Mouse (Mus musculus): ENCODE results near the gene Lmcd1. TPM values are rescaled to one million over a fixed set of nuclear protein-coding genes. Genes with fewer than 3 reads are reported as not detected.

Gene Lmcd1
- total and polyA plus RNA-seq, 3 experiments: 0.64 to 4.8 (median 2.3) TPM

- no peak for DNase-seq (ENCODE audit: extremely low read depth)
- Histone ChIP-seq H3K9ac (ENCODE audit: insufficient read depth, low read depth) (no peak overlapping the region), H3K4me3 (replicated peaks in 1 of 3; ENCODE audit: low read depth in 2 of 3, low read length in 2 of 3, poor library complexity in 1 of 3) (no peak overlapping the region), H3K4me1 (ENCODE audit: control insufficient read depth in 1 of 2, insufficient read depth in 2 of 2) (no peaks in the 10 kb centered on the region), H3K79me2 (replicated peaks; ENCODE audit: control insufficient read depth, extremely low read depth, insufficient read depth, poor library complexity, severe bottlenecking) (no peaks in the 10 kb centered on the region), H3K9me3 (replicated peaks; ENCODE audit: low read length) (no peaks in the 10 kb centered on the region), H3K36me3 (replicated peaks in 1 of 2; ENCODE audit: control insufficient read depth in 1 of 2, insufficient read depth in 1 of 2, low read length in 1 of 2) (no peaks in the 10 kb centered on the region), H3K4me2 (ENCODE audit: insufficient read depth, low read depth, poor library complexity, severe bottlenecking) (no peak overlapping the region), H3K27ac (ENCODE audit: insufficient read depth, low read depth) (no peak overlapping the region), H3K27me3 (replicated peaks) (no peaks in the 10 kb centered on the region)
- in situ Hi-C loops (cut with MboI; ENCODE audit: low pct_ligation_motif_present, low pct_unique_long_range_greater_than_20kb, low sequenced_read_pairs) (no loop called here), dilution Hi-C loops (cut with MboI; ENCODE audit: extremely low pct_ligation_motif_present, extremely low pct_unique_long_range_greater_than_20kb, low sequenced_read_pairs) (no loop called here)
- no peak for TF ChIP-seq USF2 (conservative IDR thresholded peaks at IDR 0.05; ENCODE audit: low read depth, low read length)
- no peak for TF ChIP-seq CHD1 (IDR thresholded peaks at IDR 0.05; ENCODE audit: low read depth, low read length)
- TF ChIP-seq NRF1 (IDR thresholded peaks at IDR 0.05; ENCODE audit: low read depth, low read length): no peak
- TF ChIP-seq UBTF (IDR thresholded peaks at IDR 0.05; ENCODE audit: low read depth, low read length): no peak
- TF ChIP-seq MAZ (IDR thresholded peaks at IDR 0.05; ENCODE audit: low read depth, low read length): no peak
- TF ChIP-seq JUN (IDR thresholded peaks at IDR 0.05; ENCODE audit: insufficient read depth, low read depth, low read length): no peak
- TF ChIP-seq BHLHE40 (IDR thresholded peaks at IDR 0.05; ENCODE audit: low read depth, low read length): no peak
- TF ChIP-seq TBP (conservative IDR thresholded peaks at IDR 0.05; ENCODE audit: low read depth, low read length): no peak
- TF ChIP-seq PAX5 (IDR thresholded peaks at IDR 0.05; ENCODE audit: low read length): no peak
- no peak for TF ChIP-seq POLR2A (IDR thresholded peaks at IDR 0.05; ENCODE audit: low read depth, low read length)
- TF ChIP-seq HCFC1 (IDR thresholded peaks at IDR 0.05; ENCODE audit: low read depth, low read length): no peak
- TF ChIP-seq NELFE (IDR thresholded peaks at IDR 0.05; ENCODE audit: low read depth, low read length): no peak
- TF ChIP-seq E2F4 (IDR thresholded peaks at IDR 0.05; ENCODE audit: insufficient replicate concordance, low read depth, low read length): no peak
- TF ChIP-seq IRF4 (IDR thresholded peaks at IDR 0.05; ENCODE audit: low read depth, low read length): no peak
- TF ChIP-seq GABPA (IDR thresholded peaks at IDR 0.05; ENCODE audit: insufficient replicate concordance, low read depth, low read length): no peak
- TF ChIP-seq RAD21 (IDR thresholded peaks at IDR 0.05; ENCODE audit: low read depth, low read length): no peak
- no peak for TF ChIP-seq CHD2 (IDR thresholded peaks at IDR 0.05; ENCODE audit: low read length)
- TF ChIP-seq TCF12 (IDR thresholded peaks at IDR 0.05; ENCODE audit: low read depth, low read length): no peak
- TF ChIP-seq ELF1 (IDR thresholded peaks at IDR 0.05; ENCODE audit: low read depth, low read length): no peak
- no peak for TF ChIP-seq MXI1 (IDR thresholded peaks at IDR 0.05; ENCODE audit: low read depth, low read length)
These were observed 8.4 kb downstream of the Lmcd1 start for GRCm38 (mm10) chr6:112281935-112282334.

- dilution Hi-C loops (cut with MboI; ENCODE audit: extremely low pct_ligation_motif_present, extremely low pct_unique_long_range_greater_than_20kb, low sequenced_read_pairs): no loop called here
- Histone ChIP-seq H3K4me3 (replicated peaks in 1 of 3; ENCODE audit: low read depth in 2 of 3, low read length in 2 of 3, poor library complexity in 1 of 3) (no peak overlapping the region), H3K4me2 (ENCODE audit: insufficient read depth, low read depth, poor library complexity, severe bottlenecking) (no peak overlapping the region), H3K79me2 (replicated peaks; ENCODE audit: control insufficient read depth, extremely low read depth, insufficient read depth, poor library complexity, severe bottlenecking) (no peaks in the 10 kb centered on the region), H3K36me3 (replicated peaks in 1 of 2; ENCODE audit: control insufficient read depth in 1 of 2, insufficient read depth in 1 of 2, low read length in 1 of 2) (no peaks in the 10 kb centered on the region), H3K27ac (ENCODE audit: insufficient read depth, low read depth) (no peak overlapping the region), H3K9me3 (replicated peaks; ENCODE audit: low read length) (no peaks in the 10 kb centered on the region), H3K9ac (ENCODE audit: insufficient read depth, low read depth) (no peak overlapping the region), H3K4me1 (ENCODE audit: control insufficient read depth in 1 of 2, insufficient read depth in 2 of 2) (no peaks in the 10 kb centered on the region), H3K27me3 (replicated peaks) (no peaks in the 10 kb centered on the region)
- no peak for DNase-seq (ENCODE audit: extremely low read depth)
- TF ChIP-seq MEF2A (IDR thresholded peaks at IDR 0.05; ENCODE audit: borderline replicate concordance, low read depth, low read length) (no peak), ETS1 (conservative IDR thresholded peaks at IDR 0.05; ENCODE audit: low read depth, low read length) (no peak), EP300 (IDR thresholded peaks at IDR 0.05; ENCODE audit: low read length) (no peak), UBTF (IDR thresholded peaks at IDR 0.05; ENCODE audit: low read depth, low read length) (no peak), RAD21 (IDR thresholded peaks at IDR 0.05; ENCODE audit: low read depth, low read length) (no peak), PAX5 (IDR thresholded peaks at IDR 0.05; ENCODE audit: low read length) (no peak), MAFK (IDR thresholded peaks at IDR 0.05; ENCODE audit: insufficient replicate concordance, low read length) (no peak)
- in situ Hi-C loops (cut with MboI; ENCODE audit: low pct_ligation_motif_present, low pct_unique_long_range_greater_than_20kb, low sequenced_read_pairs): no loop called here
These were observed 10.5 kb downstream of the Lmcd1 start for GRCm38 (mm10) chr6:112284087-112284486.
